Comparison of ENCODE assay signal across 8 mouse cellular contexts in the genomic region with DNA sequence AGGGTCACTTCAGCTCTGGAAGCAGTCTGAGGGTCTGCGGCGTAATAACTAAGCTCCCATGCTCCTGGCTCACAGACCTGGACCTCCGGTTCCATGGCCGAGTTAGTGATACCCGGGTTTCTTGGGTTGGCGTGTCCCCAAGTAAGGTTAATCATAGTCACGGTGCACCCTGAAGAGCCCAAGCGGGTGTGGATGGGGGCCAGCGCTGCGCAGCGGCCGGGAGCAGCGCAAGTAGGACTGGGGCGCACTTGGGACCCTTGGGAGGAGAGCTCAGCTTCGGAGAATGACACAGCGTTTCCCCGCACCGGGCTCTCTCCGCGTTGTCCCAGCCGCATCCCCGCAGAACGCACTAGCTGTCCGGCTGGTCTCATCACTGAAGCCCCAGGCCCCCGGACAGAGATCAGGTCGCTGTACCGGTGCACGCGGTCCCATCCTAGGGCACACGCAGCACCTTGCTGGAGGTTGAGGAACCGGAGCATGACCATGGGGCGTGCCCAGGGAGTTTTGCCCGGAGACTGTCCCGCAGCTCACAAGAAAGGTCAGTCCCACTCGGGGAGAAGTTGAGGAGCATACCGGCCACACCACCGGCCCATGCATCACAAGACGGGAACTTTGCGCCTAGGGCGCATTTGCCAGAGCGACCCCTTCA. TPM values are rescaled to one million over a fixed set of nuclear protein-coding genes. Genes with fewer than 3 reads are reported as not detected.
DNase-seq lines count a peak whose midpoint lies in the region; ATAC-seq lines count a peak whose summit lies in the region.

No protein-coding gene starts in this region.

- H3K27me3 ChIP-seq in hindbrain, embryonic 12.5 days: peaks cover 31% of the 10 kb centered on the region
- H3K27me3 ChIP-seq in liver, embryonic 16.5 days (ENCODE audit: control insufficient read depth, insufficient read depth, low read depth, low read length): peaks cover 9% of the 10 kb centered on the region
- no peaks in the 10 kb centered on the region for H3K27me3 ChIP-seq in stomach, embryonic 14.5 days (ENCODE audit: control insufficient read depth, insufficient read depth, low read length)

- peak overlapping the region; percentile 92 for H3K4me2 ChIP-seq in hindbrain, embryonic 12.5 days (replicated peaks)
- H3K4me2 ChIP-seq in liver, embryonic 16.5 days (ENCODE audit: low read depth, low read length): peak overlapping the region; percentile 90
- peak overlapping the region; percentile 96 for H3K4me2 ChIP-seq in stomach, embryonic 14.5 days (replicated peaks; ENCODE audit: low read depth, low read length)

- peak overlapping the region; percentile 68 for H3K4me3 ChIP-seq in hindbrain, embryonic 12.5 days
- peak overlapping the region; percentile 72 for H3K4me3 ChIP-seq in liver, embryonic 16.5 days (ENCODE audit: low read depth, low read length)
- peak overlapping the region; percentile 74 for H3K4me3 ChIP-seq in stomach, embryonic 14.5 days (ENCODE audit: low read depth, low read length)

- DNase-seq in cerebellum, adult 9-11 months: peak; percentile 78
- DNase-seq in cerebellum, postnatal 10 days: no peak
- DNase-seq in CD4-positive, CD25-positive, alpha-beta regulatory T cell, adult 2 months (ENCODE audit: low read depth, low spot score): peak; percentile 38
- DNase-seq in embryo, embryonic 11 days: peak; percentile 51
- DNase-seq in c-Kit-positive CD71-positive TER-119-positive erythroid progenitor cells, embryonic 14.5 days (ENCODE audit: low spot score): no peak

- peaks cover 11% of the 10 kb centered on the region; the same call in 1 of the 2 replicates for H3K4me1 ChIP-seq in hindbrain, embryonic 12.5 days
- H3K4me1 ChIP-seq in liver, embryonic 16.5 days (ENCODE audit: control insufficient read depth, low read depth, low read length): peaks cover 3% of the 10 kb centered on the region
- H3K4me1 ChIP-seq in stomach, embryonic 14.5 days (ENCODE audit: control insufficient read depth, insufficient read depth, low read length): peaks cover 7% of the 10 kb centered on the region; the same call in 1 of the 2 replicates

- ATAC-seq in hindbrain, embryonic 12.5 days (ENCODE audit: low FRiP score): peak; percentile 50
- ATAC-seq in liver, embryonic 16.5 days (ENCODE audit: low read depth): peak; percentile 7
- peak; percentile 24 for ATAC-seq in stomach, embryonic 14.5 days (ENCODE audit: insufficient number of reproducible peaks, insufficient read depth, low FRiP score, low read depth)

- H3K9me3 ChIP-seq in hindbrain, embryonic 12.5 days (replicated peaks): no peaks in the 10 kb centered on the region
- no peaks in the 10 kb centered on the region for H3K9me3 ChIP-seq in liver, embryonic 16.5 days (replicated peaks; ENCODE audit: control insufficient read depth, low read length)
- H3K9me3 ChIP-seq in stomach, embryonic 14.5 days (ENCODE audit: control insufficient read depth, low read depth, low read length): no peaks in the 10 kb centered on the region

- H3K36me3 ChIP-seq in hindbrain, embryonic 12.5 days: no peaks in the 10 kb centered on the region
- H3K36me3 ChIP-seq in liver, embryonic 16.5 days (ENCODE audit: control insufficient read depth, insufficient read depth): no peaks in the 10 kb centered on the region
- no peaks in the 10 kb centered on the region for H3K36me3 ChIP-seq in stomach, embryonic 14.5 days (ENCODE audit: control insufficient read depth, insufficient read depth, low read length)

- under 1% methylated on average over 41 of the region's 41 CpGs for WGBS in hindbrain, embryonic 12.5 days
- WGBS in liver, embryonic 16.5 days (ENCODE audit: insufficient replicate concordance): 1% methylated on average over 41 of the region's 41 CpGs
- WGBS in stomach, embryonic 14.5 days: under 1% methylated on average over 41 of the region's 41 CpGs

- 0 out of 2 replicates have a peak overlapping the region, but pooled peaks have one; percentile 92 for H3K27ac ChIP-seq in hindbrain, embryonic 12.5 days
- no peak overlapping the region for H3K27ac ChIP-seq in liver, embryonic 16.5 days (ENCODE audit: low read length)
- peak overlapping the region; percentile 39; the same call in 1 of the 2 replicates for H3K27ac ChIP-seq in stomach, embryonic 14.5 days (ENCODE audit: low read length)

- peak overlapping the region; percentile 69 for H3K9ac ChIP-seq in hindbrain, embryonic 12.5 days
- H3K9ac ChIP-seq in liver, embryonic 16.5 days (ENCODE audit: low read depth, low read length): peak overlapping the region; percentile 48
- peak overlapping the region; percentile 48 for H3K9ac ChIP-seq in stomach, embryonic 14.5 days (replicated peaks; ENCODE audit: low read depth, low read length)

RNA-seq across cellular contexts. Expression of gene Sfxn5, which starts 0.7 kb away (rescaled TPM):
- polyA plus RNA-seq in hindbrain, embryonic 12.5 days (2016; fragmentation: Nextera tagmentation; extraction: Ambion mirVana): 6.8 and 10.0 TPM in 2 replicates
- 1.8 and 2.0 TPM in 2 replicates for polyA plus RNA-seq in liver, embryonic 16.5 days (2015; fragmentation: Nextera tagmentation; extraction: Ambion mirVana)
- polyA plus RNA-seq in stomach, embryonic 14.5 days (2014; fragmentation: Nextera tagmentation; extraction: Ambion mirVana): 13.0 and 14.0 TPM in 2 replicates

RNA-seq across cellular contexts. Expression of gene Rab11fip5, which starts 42.0 kb away (rescaled TPM):
- 10.6 and 12.1 TPM in 2 replicates for polyA plus RNA-seq in hindbrain, embryonic 12.5 days (2016; fragmentation: Nextera tagmentation; extraction: Ambion mirVana)
- 0.85 and 1.0 TPM in 2 replicates for polyA plus RNA-seq in liver, embryonic 16.5 days (2015; fragmentation: Nextera tagmentation; extraction: Ambion mirVana)
- 8.1 and 8.3 TPM in 2 replicates for polyA plus RNA-seq in stomach, embryonic 14.5 days (2014; fragmentation: Nextera tagmentation; extraction: Ambion mirVana)

Comparison
In these comparisons a context has a peak if more than half of its experiments do, and no peak if none do; other contexts are left out.
1. DNase-seq: peak in cerebellum, adult 9-11 months (single experiment), CD4-positive, CD25-positive, alpha-beta regulatory T cell, adult 2 months (single experiment) and embryo, embryonic 11 days (single experiment); none in cerebellum, postnatal 10 days (0 of 2) and c-Kit-positive CD71-positive TER-119-positive erythroid progenitor cells, embryonic 14.5 days (single experiment).
2. Peak in every context shown above with its lines, with median percentiles within 50 percentile points of each other: ATAC-seq, H3K4me2 ChIP-seq, H3K4me3 ChIP-seq and H3K9ac ChIP-seq.